Mouse (Mus musculus) cerebellum, adult 11-12 months (tissue): ENCODE measurements around the gene 1110017D15Rik.
A peak's percentile ranks its signal among the peaks of the same experiment; 100 is the strongest.

Experiments used
- DNase-seq: peaks from one replicate; pipeline ENCODE4 v3.0.0; 2022

Gene 1110017D15Rik

DNA sequence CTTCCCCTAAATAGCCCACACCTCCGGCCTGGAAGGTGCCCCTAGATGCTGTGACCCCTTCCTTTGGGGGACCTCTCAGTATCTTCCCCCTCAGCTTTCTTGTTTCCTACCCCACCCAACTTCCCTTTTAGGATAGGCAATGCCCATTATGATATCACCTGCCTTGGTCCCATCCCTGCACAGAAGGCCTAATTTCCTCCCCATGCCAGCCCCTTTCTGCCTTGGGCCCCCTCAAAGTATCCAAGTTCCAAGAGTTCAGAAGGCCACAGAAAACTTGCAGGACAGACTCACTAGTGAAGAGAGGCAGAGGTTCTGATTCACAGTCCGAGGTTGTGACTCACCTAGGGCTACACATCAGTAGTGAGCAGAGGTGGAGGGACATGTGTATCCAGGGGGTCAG lies at the start of gene 1110017D15Rik:
Gene 1110017D15Rik (minus strand): TSS at position 101 of the 400 bp plus-strand sequence.
- DNase-seq: no peak

DNA sequence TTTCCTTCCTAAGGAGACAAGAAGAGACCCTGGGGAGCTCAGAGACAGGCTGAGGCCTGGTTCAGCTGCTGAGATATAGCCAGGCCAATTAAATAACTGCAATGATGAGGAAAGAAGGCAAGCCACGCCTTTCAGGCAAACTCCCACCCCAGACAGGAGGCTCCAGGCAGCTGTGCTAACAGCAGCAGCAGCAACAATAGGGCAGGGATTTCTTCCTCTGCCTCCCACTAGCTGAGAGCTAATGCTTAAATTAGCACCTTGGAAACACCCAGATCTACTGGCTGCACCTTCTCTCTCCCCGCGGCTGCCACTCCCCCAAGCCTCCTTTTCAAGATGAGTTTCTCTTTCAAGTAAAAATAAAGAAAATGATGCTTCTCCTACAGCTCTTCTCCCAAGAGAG lies 49.0 kb upstream of the 1110017D15Rik start:
- no peak for DNase-seq

DNA sequence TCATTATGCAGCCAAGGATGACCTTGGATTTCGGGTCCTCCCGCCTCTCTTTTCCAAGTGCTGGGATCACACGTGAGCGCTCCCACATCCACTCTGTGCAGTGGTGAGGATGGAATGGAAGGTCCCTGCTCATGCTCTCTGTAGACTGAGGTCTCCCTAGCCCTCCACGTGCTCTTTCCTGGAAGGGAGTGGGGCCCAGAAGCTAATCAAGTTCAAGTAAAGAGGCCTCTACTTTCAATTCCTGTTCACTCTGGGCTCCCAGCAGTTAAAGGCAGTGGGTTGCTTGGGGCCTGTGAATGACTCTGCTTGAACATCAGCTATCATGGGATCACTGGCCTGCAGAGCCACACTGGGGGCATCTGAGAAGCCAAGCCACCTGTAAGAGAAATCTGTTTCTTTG lies 46.2 kb upstream of the 1110017D15Rik start:
- DNase-seq: no peak

DNA sequence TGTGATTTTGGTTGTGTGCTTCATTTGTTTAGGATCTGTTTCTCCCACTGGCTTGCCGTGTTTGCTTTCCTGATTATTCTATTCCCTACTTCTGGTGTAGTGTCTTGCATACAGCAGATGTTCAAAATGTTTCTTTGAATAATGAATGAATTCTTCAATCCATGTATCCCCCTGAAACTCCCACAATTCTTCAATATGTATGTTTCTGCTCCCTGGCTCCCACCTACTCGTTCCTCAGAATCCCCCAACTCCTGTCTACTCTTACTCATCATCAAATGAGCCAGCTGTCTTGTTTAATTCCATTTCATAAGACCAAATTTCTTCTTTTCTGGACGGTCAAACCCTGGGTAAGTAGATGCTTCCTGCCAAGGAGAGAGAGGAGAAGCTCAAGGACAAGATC lies 40.0 kb upstream of the 1110017D15Rik start:
- DNase-seq: no peak

DNA sequence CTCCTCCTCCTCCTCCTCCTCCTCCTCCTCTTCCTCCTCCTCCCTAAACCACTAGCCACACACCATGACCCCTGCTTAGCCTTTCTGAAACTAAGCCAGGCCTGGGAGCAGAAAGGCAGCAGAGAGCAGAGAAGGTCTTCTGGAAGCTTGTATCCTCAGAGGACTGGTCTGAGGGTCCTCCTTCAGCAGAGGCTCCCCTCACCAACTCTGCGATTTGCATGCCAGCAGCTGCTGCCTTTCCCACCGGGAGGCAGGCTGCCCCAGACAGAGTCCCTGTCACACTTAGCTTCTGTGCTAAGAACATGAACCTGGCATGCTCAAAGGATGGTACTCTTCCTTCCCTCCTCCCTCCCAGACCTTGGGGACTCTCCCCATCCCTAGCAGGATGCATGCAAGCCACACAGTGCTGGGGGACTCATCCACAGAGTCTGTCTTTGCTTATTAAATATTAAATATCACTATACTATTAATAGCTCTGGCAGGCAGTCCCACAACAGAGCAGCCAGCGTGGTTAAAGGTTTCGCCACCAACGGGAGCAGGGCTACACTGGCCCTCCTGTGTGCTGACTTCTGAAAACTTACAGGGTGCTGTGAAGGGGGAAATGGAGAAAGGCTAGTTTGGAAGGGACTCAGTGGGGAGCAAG lies 39.3 kb upstream of the 1110017D15Rik start:
- no peak for DNase-seq

DNA sequence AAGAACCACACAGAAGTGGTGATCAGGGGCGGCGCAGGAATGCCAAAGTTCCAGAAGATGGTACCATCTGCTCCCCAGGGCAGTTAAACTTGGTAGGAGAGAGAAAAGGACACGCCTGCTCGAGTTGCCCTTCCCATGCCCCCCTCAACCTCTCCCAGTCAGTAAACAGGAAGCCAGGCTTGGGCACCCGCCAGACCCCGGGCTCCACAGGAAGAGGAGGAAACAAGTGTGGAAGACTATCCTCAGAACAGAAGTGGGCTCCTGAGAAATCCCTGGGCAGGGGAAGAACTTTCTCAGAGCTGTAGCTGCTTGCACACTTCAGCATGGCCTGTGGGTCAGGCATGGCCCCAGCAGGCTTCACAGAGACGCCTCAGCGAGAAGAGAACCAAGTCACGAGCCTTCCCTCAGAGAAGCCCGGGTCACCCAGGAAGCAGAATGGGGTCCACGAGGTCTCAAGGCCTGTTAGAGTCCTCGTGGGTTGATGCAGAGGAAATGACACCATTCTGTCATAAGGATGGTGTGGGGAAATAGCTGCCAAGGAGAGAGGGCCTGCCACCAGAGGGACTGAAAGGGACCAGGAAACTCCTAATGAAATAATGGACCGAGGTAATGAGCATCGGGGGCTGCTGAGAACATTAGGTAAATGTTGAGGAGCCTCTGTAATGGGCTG lies 38.0 kb upstream of the 1110017D15Rik start:
- peak; percentile 38 for DNase-seq

DNA sequence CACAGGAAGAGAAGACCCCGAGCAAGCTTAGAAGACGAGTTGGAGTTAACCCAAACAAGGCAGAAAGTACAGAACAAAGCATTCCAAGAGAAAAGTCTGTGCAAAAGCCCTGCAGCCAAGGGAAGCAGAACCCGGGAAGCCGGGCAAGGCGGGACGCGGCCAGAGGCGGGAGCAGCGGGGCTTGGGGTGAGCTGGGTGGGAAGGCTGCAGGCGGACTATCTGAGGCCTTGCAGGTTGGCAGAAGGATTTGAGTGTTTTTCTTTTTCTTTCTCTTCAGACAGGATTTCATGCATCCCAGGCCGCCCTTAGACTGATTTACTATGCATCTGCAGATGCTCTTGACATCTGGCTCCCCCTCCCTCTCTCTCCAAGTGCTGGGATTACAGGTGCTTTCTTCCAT lies 36.0 kb upstream of the 1110017D15Rik start:
- no peak for DNase-seq

DNA sequence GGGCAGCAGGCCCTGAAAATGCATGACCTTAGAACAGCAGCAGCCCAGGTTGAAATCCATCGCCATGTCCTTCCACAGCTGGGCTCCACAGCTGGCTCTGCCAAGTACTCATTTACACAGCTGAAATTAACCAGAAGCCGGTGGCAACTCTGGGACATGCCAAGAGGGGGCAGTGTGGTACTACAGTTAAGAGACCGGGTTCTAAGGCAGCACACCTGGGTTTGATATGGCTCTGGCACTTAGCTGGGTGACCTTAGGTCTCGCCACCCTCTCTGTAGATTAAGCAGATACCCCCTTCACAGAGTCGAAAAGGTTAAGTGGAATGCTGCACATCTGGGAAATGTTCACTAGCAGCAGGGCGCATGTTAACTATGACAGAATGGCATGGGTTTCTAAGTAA lies 35.4 kb upstream of the 1110017D15Rik start:
- DNase-seq: peak; percentile 42

DNA sequence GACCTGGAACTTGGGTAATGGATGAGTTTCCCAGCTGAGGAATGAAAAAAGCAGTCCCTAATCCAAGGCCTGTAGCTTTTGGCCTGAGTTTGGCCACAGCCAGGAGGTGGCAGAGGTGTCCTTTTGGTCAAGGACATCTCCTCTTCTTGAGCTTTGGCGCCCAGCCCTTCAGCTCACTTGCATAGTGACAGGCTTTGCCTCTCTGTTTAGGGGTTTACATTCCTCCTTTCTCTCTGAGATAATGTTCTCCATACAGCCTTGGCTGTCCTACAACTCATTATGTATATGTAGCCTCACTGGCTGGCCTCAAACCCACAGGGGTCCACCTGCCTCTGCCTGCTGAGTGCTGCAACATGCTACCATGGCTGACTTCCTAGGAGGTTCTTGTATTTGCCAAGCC lies 30.0 kb upstream of the 1110017D15Rik start:
- peak; percentile 45 for DNase-seq

DNA sequence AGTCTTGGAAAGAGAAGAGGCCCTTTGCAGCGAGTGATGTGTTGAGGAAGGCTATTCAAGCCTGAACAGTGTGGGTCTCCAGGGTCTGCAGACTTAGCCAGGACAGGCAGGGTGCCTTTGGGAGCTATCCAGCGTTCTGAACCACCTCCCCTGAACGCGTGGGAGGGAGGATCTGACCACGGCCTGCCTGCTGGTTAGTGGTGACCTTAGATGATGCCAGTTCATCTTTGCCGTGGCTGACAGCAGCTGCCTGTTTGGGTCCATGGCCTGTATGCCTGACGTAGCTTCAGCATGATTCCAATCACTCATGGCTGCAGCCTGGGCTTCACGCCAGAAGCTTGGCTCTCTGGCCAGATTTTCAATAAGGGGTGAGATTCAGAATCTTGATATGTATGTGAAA lies 28.9 kb upstream of the 1110017D15Rik start:
- peak; percentile 68 for DNase-seq

DNA sequence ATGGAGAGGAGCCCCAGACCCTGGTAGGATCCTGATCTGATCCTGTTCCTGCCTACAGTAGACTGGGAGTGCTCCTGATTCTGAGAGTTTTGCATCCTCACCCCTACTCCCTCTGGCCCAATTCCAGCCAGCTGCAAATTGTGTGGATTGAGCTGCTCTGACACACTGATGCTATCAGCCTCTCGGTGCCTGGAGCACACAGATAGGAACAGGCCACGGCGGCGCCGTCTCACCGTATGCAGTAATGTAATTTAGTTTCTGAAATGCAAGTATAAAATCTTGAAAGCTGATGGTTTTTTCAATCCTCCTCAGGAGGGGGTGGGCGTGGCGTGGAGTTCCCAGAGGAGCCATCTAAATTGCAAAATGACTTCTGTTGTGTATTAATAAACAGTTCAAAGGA lies 25.0 kb upstream of the 1110017D15Rik start:
- no peak for DNase-seq

DNA sequence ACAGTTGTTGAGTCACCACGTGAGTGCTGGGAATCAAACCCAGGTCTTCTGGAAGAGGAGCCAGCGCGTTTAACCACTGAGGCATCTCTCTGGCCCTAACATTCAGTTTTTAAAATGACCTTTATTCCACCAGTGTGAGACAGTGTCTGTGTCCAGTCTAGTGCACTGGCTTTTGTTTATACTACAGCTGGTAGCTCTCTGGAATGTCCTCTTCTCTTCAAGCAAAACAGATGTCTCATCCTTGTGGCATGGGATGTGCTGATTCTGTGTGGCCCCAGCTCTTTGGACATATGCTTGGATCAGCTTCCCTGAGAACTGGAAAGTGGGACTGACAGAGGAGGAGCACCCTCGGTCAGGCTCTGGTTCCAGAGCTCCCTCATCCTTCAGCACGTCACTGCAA lies 17.7 kb upstream of the 1110017D15Rik start:
- no peak for DNase-seq

DNA sequence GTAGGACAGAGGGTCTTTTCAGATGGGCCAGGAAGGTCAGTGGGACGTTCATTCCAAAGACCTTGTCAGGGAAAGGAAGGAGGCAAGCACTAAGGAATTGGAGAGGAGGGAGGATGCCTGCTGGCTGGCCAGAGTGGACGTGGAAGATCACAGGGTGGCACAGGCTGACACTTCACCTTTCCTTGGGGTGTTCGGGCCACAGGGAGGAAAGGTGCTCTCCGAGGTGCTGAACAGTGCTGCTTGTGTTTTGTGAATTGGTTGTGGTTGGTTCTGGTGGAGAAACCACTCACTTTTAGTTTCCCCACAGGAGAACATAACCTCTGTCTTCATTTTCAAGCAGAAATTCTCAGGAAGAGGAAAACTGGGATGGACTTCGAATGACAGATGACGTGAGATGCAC lies 15.3 kb upstream of the 1110017D15Rik start:
- DNase-seq: no peak

DNA sequence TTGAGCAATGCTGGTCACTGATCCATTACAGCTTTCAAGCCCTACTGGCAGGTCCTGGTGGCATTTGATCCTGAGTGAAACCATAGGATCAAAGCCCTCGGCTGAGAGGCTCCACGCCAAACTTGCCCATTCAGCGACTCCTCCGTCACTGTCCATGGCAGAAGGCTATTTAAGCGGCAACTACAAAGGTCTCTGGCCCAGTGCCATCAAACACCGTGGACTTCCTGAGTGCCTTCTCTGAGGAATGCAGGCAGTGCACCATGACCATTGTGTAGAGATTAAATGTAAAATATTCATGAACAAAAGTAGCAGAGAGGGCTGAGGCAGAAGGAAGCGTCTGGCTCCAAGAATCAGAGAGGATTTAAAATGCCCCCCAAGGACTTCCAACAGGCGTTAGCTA lies 10.9 kb upstream of the 1110017D15Rik start:
- DNase-seq: peak; percentile 58

DNA sequence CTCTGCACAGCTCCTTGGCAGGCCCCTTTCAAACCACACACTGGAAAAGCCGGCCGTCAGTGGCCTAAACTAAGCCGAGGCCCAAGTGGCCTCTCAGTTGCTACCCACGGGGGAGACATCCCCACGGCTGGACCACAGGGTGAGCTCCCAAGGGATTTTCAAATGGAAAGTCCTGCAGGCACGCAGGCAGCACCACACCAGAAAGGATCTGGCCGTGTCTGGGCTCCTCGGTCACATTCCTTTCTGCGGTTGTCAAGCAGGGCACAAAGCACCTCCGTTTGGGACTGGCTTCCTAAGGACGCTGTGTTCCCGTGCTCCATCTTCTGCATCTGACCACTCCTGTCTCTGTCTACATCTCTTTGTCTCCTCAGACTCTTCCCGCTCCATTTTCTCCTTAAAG lies 9.9 kb upstream of the 1110017D15Rik start:
- DNase-seq: no peak

DNA sequence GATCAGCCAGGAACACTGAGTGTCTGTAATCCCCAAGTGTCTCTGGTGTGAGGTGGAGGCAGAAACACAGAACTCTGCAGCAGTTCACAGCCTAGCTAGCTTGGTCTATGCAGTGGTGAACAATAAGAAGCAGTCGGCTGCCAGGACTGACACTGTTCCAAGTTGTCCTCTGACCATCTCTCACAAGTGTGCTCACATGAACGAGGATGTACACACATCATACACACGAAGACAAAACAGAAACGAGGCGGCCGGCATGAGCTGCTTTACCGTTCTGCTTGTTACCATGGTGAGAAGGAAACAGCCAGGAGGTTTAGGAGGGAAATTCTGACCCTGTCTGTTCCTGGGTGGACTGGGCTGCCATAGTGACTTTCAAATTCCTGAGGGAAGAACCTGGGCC lies 9.4 kb upstream of the 1110017D15Rik start:
- DNase-seq: no peak

DNA sequence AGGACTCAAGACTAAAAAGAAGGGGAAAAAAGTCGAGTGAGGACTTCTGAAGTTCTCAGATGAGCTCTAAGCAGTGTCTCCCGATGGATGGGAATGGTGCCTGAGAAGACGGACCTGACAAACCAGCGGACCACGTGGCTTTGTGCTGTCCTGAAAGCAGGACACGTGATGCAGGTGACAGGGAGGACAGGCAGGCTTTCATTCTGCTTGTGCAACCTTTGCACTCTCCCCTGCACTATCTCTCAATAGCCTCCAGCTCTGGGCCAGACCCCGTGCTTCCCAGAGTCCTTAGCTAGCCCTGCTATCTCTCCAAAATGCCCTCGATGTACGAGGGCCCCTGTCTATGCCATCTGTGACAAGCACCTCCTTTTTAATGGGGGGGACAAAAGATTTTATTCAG lies 7.7 kb upstream of the 1110017D15Rik start:
- DNase-seq: no peak

DNA sequence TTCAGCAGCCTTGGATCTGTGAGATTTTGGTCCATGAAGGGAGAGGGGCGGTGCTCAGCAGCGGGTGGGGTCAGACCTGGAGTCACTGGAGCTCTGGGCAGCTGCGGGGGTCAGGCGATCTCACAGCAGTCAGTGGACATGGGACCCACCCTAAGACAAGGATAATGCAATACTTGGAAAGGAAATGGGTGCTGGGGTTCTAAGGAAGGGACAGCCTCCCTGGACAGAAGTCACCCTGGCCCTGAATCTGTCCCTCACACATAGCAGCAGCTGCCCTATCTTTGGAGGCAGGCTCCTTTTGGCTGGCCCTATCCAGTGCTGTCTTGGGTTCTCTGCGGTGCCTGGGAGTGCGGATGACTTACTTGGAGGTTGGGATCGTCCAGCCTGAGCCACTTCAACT lies 6.7 kb upstream of the 1110017D15Rik start:
- DNase-seq: no peak

DNA sequence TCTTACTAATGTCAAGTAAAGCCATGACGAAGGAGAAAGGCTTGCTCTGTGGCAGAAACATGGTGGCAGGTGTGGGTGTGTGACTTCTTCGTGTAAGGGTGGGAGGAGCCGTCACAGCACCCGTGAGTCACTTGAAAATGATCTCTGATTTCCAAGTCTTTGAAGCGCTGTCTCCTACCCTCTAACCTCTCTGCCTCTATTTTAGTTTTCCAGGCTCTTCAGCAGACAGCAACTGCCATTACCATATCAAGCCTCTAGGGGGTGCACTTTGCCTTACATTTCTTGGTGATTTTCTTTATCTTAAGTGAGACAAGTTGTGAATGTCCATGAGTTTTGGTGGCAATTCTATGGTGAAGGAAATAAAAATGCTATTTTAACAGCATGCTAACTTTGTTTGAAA lies 5.7 kb upstream of the 1110017D15Rik start:
- no peak for DNase-seq

DNA sequence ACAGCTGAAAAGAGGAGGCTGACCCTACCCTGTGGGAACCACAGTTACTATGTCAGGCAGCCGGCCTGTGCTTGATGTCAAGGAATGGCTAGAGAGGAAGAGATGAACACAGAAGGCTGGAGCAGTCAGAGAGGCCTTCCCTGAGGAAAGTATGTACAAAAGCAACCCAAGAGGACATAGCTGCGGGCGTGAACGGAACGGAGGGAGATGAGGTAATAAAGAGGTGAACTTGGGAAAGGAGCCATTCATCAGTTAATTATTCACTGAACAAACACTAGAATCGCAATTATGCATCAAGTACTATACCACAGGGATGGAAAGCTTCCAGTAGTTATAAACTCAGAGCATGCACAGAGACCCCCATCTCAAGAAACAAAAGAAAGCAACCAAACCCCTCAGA lies 5.0 kb upstream of the 1110017D15Rik start:
- no peak for DNase-seq

DNA sequence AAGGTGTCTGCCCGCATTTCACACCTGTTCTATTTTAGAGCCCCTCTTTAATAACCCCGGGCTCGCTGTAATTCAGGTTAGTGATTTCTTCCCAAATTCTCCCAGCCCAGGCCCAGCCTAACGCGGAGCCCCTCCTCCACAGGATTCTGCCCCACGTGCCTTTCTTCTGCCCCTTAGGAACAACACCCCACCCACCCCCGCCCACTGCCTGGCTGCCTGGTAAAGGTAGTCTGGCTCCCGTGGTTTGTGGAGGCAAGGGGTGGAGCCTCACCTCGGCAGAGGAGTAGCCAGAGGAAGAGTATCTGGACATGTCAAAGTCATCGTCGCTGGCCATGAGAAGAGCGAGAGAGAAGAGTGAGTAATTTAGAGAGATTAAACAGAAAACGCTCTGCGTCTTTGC lies 3.5 kb upstream of the 1110017D15Rik start:
- DNase-seq: no peak

DNA sequence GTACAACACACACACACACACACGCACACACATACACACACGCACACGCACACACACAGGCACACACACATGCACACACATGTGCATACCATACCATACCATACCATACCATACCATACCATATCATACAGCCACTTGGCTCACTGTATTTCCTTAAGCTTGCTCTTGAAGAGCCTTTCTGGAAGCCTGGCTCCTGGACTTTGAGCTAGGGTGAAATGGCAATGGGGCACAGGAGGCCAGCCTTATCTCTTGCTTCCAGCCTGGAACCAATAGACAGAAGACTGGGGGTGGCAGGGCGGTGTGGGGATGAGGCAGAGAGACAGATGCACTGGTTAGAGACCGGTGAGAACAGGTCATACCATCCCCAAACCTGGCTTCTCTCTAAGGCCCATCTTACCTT lies 2.1 kb upstream of the 1110017D15Rik start:
- no peak for DNase-seq

DNA sequence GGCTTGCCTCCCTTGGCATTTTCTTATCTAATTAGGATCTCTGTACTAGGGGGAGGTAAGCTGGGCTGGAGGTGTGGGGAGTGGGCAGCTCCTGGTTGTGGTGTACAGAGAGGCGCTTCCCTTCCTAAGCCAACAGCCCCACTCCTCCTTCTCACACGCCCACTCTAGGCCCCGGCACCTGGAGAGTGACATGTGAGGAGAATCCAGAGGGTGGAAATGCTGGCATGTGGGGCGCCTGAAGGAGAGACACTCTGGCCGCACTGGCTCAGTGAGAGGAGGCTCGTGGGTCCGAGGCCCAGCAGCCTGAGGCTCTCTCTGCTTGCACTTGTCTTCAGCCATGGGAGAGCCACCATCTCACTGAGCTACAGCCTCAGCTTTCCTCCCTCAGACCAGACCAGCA lies 1.2 kb upstream of the 1110017D15Rik start:
- no peak for DNase-seq

DNA sequence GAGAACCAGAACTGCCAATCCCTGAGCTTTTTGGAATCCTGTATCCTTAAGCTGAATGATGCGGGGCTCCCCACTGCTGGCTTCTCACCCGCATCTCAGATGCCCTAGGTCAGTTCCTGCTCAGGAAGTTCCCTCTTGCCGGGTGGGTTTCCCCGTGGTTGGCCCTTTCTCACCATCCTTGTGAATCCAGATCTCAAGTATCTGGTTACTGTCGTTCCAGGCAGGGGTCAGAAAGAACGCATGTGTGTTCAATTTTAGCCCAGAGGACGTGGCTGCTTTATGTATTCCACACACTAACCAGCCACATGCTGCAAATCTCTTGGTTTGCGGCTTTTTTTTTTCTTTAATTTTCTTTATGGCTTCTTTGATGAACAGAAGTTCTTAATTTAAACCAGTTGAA lies 3.4 kb downstream of the 1110017D15Rik start:
- DNase-seq: no peak

DNA sequence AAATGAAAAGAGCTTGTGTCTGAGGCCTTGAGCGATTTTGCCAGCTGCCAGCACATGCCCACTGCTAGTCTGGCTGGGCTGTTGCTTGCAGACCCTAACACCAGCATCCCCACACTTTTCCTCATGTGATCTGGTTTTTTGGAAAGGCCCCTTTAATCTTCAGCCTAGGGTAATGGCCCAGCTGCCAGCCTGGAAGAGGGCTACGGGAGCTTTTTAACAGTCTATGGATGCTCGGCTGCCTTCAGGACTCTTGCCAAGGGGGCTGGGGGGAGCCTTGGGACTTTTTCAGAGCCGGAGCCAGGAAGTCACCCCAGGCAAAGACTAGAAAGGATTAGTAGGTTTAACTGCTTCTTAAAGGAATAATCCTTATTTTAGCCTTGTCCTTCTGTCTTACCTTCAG lies 3.8 kb downstream of the 1110017D15Rik start:
- DNase-seq: no peak
